Mouse (Mus musculus) olfactory bulb, adult 2 months (tissue): ENCODE measurements around the gene Brinp3. TPM values are rescaled to one million over a fixed set of nuclear protein-coding genes. Genes with fewer than 3 reads are reported as not detected.

Experiments used
- H3K27ac ChIP-seq: fragments of 200-500 bp; 2 replicates; pipeline ENCODE4 v1.5.1; 2012; ENCODE audit warnings: low read depth, low read length; ENCODE audit not compliant: insufficient read depth
- H3K4me1 ChIP-seq: fragments of 200-500 bp; 2 replicates; pipeline ENCODE4 v1.6.1; 2012; ENCODE audit warnings: low read length; ENCODE audit not compliant: control insufficient read depth, insufficient read depth
- H3K4me3 ChIP-seq: fragments of 200-500 bp; 2 replicates; pipeline ENCODE4 v1.5.1; 2012; ENCODE audit warnings: mild to moderate bottlenecking, low read depth, low read length, moderate library complexity; ENCODE audit not compliant: insufficient read depth
- CTCF ChIP-seq: fragments of 200-500 bp; IDR thresholded peaks from 2 replicates; pipeline ENCODE4 v1.5.1; 2012; ENCODE audit warnings: low read depth, mild to moderate bottlenecking, low read length, moderate library complexity; ENCODE audit not compliant: insufficient read depth
- POLR2A ChIP-seq: fragments of 200-500 bp; IDR thresholded peaks from 2 replicates; pipeline ENCODE4 v1.6.1; 2012; ENCODE audit warnings: mild to moderate bottlenecking, low read depth, low read length, moderate library complexity; ENCODE audit not compliant: insufficient read depth
- WGBS: fragments of 180-500 bp; shearing (Covaris S2); methylation state at CpG from one replicate; pipeline ENCODE4 v1.1.7; 2018; 5-methylcytosine and 5-hydroxymethylcytosine counted together
- polyA plus RNA-seq: library from polyadenylated mRNA; stranded (reverse); fragments of >200 nt; gene quantifications from 2 replicates; pipeline ENCODE4 v1.2.4, GENCODE M21; 2012; ENCODE audit warnings: low replicate concordance; ENCODE audit not compliant: missing spikeins, insufficient read depth, insufficient read length

Brinp3 gene
- polyA plus RNA-seq, 1 experiment: not detected

- Histone ChIP-seq H3K4me3 (no peak overlapping the region), H3K27ac (no peak overlapping the region), H3K4me1 (no peaks in the 10 kb centered on the region)
- TF ChIP-seq CTCF (no peak), POLR2A (no peak)
Measured at GRCm38 (mm10) chr1:146751066-146751465, 256.5 kb downstream of the Brinp3 start.

- WGBS: 64% methylated on average over 4 of the region's 4 CpGs
- H3K4me3 ChIP-seq: no peak overlapping the region
- no peaks in the 10 kb centered on the region for H3K4me1 ChIP-seq
- TF ChIP-seq CTCF (no peak), POLR2A (no peak)
- H3K27ac ChIP-seq: no peak overlapping the region
Measured at GRCm38 (mm10) chr1:146783259-146783658, 288.7 kb downstream of the Brinp3 start.

GRCm38 (mm10) chr1:146787236-146787635, 292.7 kb downstream of the Brinp3 start:
- no peaks in the 10 kb centered on the region for H3K4me1 ChIP-seq
- H3K4me3 ChIP-seq: no peak overlapping the region
- WGBS: 65% methylated on average over 2 of the region's 2 CpGs

GRCm38 (mm10) chr1:146792826-146793225, 298.3 kb downstream of the Brinp3 start:
- Histone ChIP-seq H3K4me1 (no peaks in the 10 kb centered on the region), H3K27ac (no peak overlapping the region), H3K4me3 (no peak overlapping the region)
- TF ChIP-seq CTCF (no peak), POLR2A (no peak)

More at GRCm38 (mm10) chr1:146787236-146787635, 292.7 kb downstream of the Brinp3 start:
- H3K27ac ChIP-seq: no peak overlapping the region
- TF ChIP-seq CTCF: no peak
- no peak for TF ChIP-seq POLR2A

- WGBS: 80% methylated on average over 6 of the region's 6 CpGs
- Histone ChIP-seq H3K27ac (no peak overlapping the region), H3K4me1 (no peaks in the 10 kb centered on the region), H3K4me3 (no peak overlapping the region)
- no peak for TF ChIP-seq POLR2A
- no peak for TF ChIP-seq CTCF
Measured at GRCm38 (mm10) chr1:146799986-146800553, 305.5 kb downstream of the Brinp3 start.

GRCm38 (mm10) chr1:146801821-146802220, 307.3 kb downstream of the Brinp3 start:
- no peak overlapping the region for H3K4me3 ChIP-seq
- H3K27ac ChIP-seq: no peak overlapping the region
- 96% methylated on average over 3 of the region's 3 CpGs for WGBS
- H3K4me1 ChIP-seq: no peaks in the 10 kb centered on the region
- no peak for TF ChIP-seq POLR2A

GRCm38 (mm10) chr1:146807765-146808164, 313.2 kb downstream of the Brinp3 start:
- Histone ChIP-seq H3K4me3 (no peak overlapping the region), H3K4me1 (no peaks in the 10 kb centered on the region), H3K27ac (no peak overlapping the region)
- 86% methylated on average over 4 of the region's 4 CpGs for WGBS
- TF ChIP-seq POLR2A: no peak
- TF ChIP-seq CTCF: no peak

GRCm38 (mm10) chr1:146833888-146834287, 339.3 kb downstream of the Brinp3 start:
- H3K27ac ChIP-seq: no peak overlapping the region
- no peak for TF ChIP-seq POLR2A
- no peak for TF ChIP-seq CTCF
- no peak overlapping the region for H3K4me3 ChIP-seq
- no peaks in the 10 kb centered on the region for H3K4me1 ChIP-seq
- 52% methylated on average over 1 of the region's 1 CpGs for WGBS

- TF ChIP-seq POLR2A: no peak
- no peak for TF ChIP-seq CTCF
- Histone ChIP-seq H3K27ac (no peak overlapping the region), H3K4me3 (no peak overlapping the region), H3K4me1 (no peaks in the 10 kb centered on the region)
- WGBS: 47% methylated on average over 2 of the region's 2 CpGs
Measured at GRCm38 (mm10) chr1:146844087-146844486, 349.5 kb downstream of the Brinp3 start.

- TF ChIP-seq CTCF (no peak), POLR2A (no peak)
- Histone ChIP-seq H3K4me3 (no peak overlapping the region), H3K27ac (no peak overlapping the region), H3K4me1 (no peaks in the 10 kb centered on the region)
- WGBS: 89% methylated on average over 3 of the region's 3 CpGs
Measured at GRCm38 (mm10) chr1:146848892-146849291, 354.3 kb downstream of the Brinp3 start.
